Mouse (Mus musculus) right cerebral cortex, postnatal 36 days (tissue): ENCODE results near the gene Fbxo42.

Source experiments
- DNase-seq, 2 experiments: peaks; one replicate each; pipeline ENCODE4 v3.0.0; 2022; ENCODE audit warnings: low spot score in 2 of 2, mixed read lengths in 1 of 2

The Fbxo42 gene

GRCm38 (mm10) chr4:141147112-141148008 lies at the start of gene Fbxo42:
Gene Fbxo42 (plus strand): TSS chr4:141147913.
- peak; percentile 87 to 88 for DNase-seq

- DNase-seq = no peak
Observed at GRCm38 (mm10) chr4:141098935-141099334, 48.8 kb upstream of the Fbxo42 start.

GRCm38 (mm10) chr4:141099956-141100355 lies 47.8 kb upstream of the Fbxo42 start:
- DNase-seq = no peak

- DNase-seq = no peak
Observed at GRCm38 (mm10) chr4:141101291-141101690, 46.4 kb upstream of the Fbxo42 start.

- DNase-seq = no peak
Observed at GRCm38 (mm10) chr4:141101855-141102254, 45.9 kb upstream of the Fbxo42 start.

GRCm38 (mm10) chr4:141106526-141107183 lies 41.1 kb upstream of the Fbxo42 start:
- no peak for DNase-seq

- DNase-seq = no peak
Observed at GRCm38 (mm10) chr4:141108196-141108732, 39.4 kb upstream of the Fbxo42 start.

GRCm38 (mm10) chr4:141113831-141114230 lies 33.9 kb upstream of the Fbxo42 start:
- DNase-seq = no peak

GRCm38 (mm10) chr4:141114521-141114981 lies 33.2 kb upstream of the Fbxo42 start:
- peak; percentile 35 to 37 for DNase-seq

- no peak for DNase-seq
Observed at GRCm38 (mm10) chr4:141115398-141115797, 32.3 kb upstream of the Fbxo42 start.

GRCm38 (mm10) chr4:141118691-141119090 lies 29.0 kb upstream of the Fbxo42 start:
- DNase-seq = no peak

GRCm38 (mm10) chr4:141120700-141121099 lies 27.0 kb upstream of the Fbxo42 start:
- DNase-seq = peak; percentile 52 to 53

- no peak for DNase-seq
Observed at GRCm38 (mm10) chr4:141122663-141123062, 25.1 kb upstream of the Fbxo42 start.

- no peak for DNase-seq
Observed at GRCm38 (mm10) chr4:141123065-141123464, 24.6 kb upstream of the Fbxo42 start.

- DNase-seq = no peak
Observed at GRCm38 (mm10) chr4:141129190-141129710, 18.5 kb upstream of the Fbxo42 start.

- DNase-seq = no peak
Observed at GRCm38 (mm10) chr4:141130704-141131342, 16.9 kb upstream of the Fbxo42 start.

GRCm38 (mm10) chr4:141131531-141132061 lies 16.1 kb upstream of the Fbxo42 start:
- no peak for DNase-seq

- no peak for DNase-seq
Observed at GRCm38 (mm10) chr4:141132191-141132590, 15.5 kb upstream of the Fbxo42 start.

GRCm38 (mm10) chr4:141133227-141133626 lies 14.5 kb upstream of the Fbxo42 start:
- no peak for DNase-seq

GRCm38 (mm10) chr4:141134031-141134441 lies 13.7 kb upstream of the Fbxo42 start:
- no peak for DNase-seq

- no peak for DNase-seq
Observed at GRCm38 (mm10) chr4:141134751-141135530, 12.8 kb upstream of the Fbxo42 start.
